Mouse (Mus musculus) spleen, adult 18-20 months (tissue): Measurements from ENCODE around the gene Cyp2w1.

Experiments used
- DNase-seq, 2 experiments: peaks; one replicate each; pipeline ENCODE4 v3.0.0; 2022; ENCODE audit warnings: mixed read lengths in 2 of 2

The Cyp2w1 gene

GRCm38 (mm10) chr5:139352317-139352716, at the start of gene Cyp2w1:
Cyp2w1 (plus strand) TSS chr5:139352617.
- DNase-seq: no peak

GRCm38 (mm10) chr5:139303646-139304061, 48.8 kb upstream of the Cyp2w1 start:
- DNase-seq: no peak

- no peak for DNase-seq
Measured at GRCm38 (mm10) chr5:139309946-139310345, 42.5 kb upstream of the Cyp2w1 start.

GRCm38 (mm10) chr5:139310477-139310876, 41.9 kb upstream of the Cyp2w1 start:
- no peak for DNase-seq

- no peak for DNase-seq
Measured at GRCm38 (mm10) chr5:139311822-139312221, 40.6 kb upstream of the Cyp2w1 start.

- DNase-seq: no peak
Measured at GRCm38 (mm10) chr5:139313536-139313935, 38.9 kb upstream of the Cyp2w1 start.

GRCm38 (mm10) chr5:139314941-139315642, 37.3 kb upstream of the Cyp2w1 start:
- DNase-seq: no peak

GRCm38 (mm10) chr5:139316982-139317675, 35.3 kb upstream of the Cyp2w1 start:
- no peak for DNase-seq

- DNase-seq: no peak
Measured at GRCm38 (mm10) chr5:139317751-139318504, 34.5 kb upstream of the Cyp2w1 start.

GRCm38 (mm10) chr5:139320424-139320823, 32.0 kb upstream of the Cyp2w1 start:
- no peak for DNase-seq

- no peak for DNase-seq
Measured at GRCm38 (mm10) chr5:139321331-139321730, 31.1 kb upstream of the Cyp2w1 start.

GRCm38 (mm10) chr5:139323260-139323924, 29.0 kb upstream of the Cyp2w1 start:
- DNase-seq: no peak

- DNase-seq: no peak
Measured at GRCm38 (mm10) chr5:139324045-139324491, 28.3 kb upstream of the Cyp2w1 start.

- DNase-seq: peak; percentile 43 to 63
Measured at GRCm38 (mm10) chr5:139324691-139325394, 27.6 kb upstream of the Cyp2w1 start.

- peak; percentile 50 to 78 for DNase-seq
Measured at GRCm38 (mm10) chr5:139325395-139325966, 26.9 kb upstream of the Cyp2w1 start, which contains the start of gene Adap1. Adap1 (minus strand) TSS chr5:139325622.

- no peak for DNase-seq
Measured at GRCm38 (mm10) chr5:139326111-139326696, 26.2 kb upstream of the Cyp2w1 start.

- DNase-seq: no peak
Measured at GRCm38 (mm10) chr5:139326986-139327633, 25.3 kb upstream of the Cyp2w1 start.

- DNase-seq: no peak
Measured at GRCm38 (mm10) chr5:139327634-139328020, 24.8 kb upstream of the Cyp2w1 start.

GRCm38 (mm10) chr5:139330766-139331165, 21.7 kb upstream of the Cyp2w1 start:
- no peak for DNase-seq

GRCm38 (mm10) chr5:139331742-139332141, 20.7 kb upstream of the Cyp2w1 start:
- DNase-seq: peak; percentile 41 to 74
